Mouse (Mus musculus) cerebellum, adult (tissue): ENCODE measurements around the gene Top2a.

ENCODE experiments used
- ATAC-seq: cut with Nextera tagmentation; 2 replicates; pipeline ENCODE4 v1.9.2; 2017; ENCODE audit warnings: mild to moderate bottlenecking, moderate library complexity, mixed read lengths; ENCODE audit not compliant: insufficient number of reproducible peaks, low FRiP score, low TSS enrichment

The Top2a gene

GRCm38 (mm10) chr11:98952111-98952510, 71.9 kb downstream of the Top2a start:
- ATAC-seq: no peak

- ATAC-seq: peak; percentile 56; the same call in 1 of the 2 replicates
These were observed 72.7 kb downstream of the Top2a start for GRCm38 (mm10) chr11:98951026-98951906.

GRCm38 (mm10) chr11:98950484-98950883, 73.5 kb downstream of the Top2a start:
- ATAC-seq: no peak

GRCm38 (mm10) chr11:98949958-98950460, 74.0 kb downstream of the Top2a start:
- no peak for ATAC-seq

- no peak for ATAC-seq
These were observed 74.6 kb downstream of the Top2a start for GRCm38 (mm10) chr11:98949242-98949957.

- ATAC-seq: no peak
These were observed 75.9 kb downstream of the Top2a start for GRCm38 (mm10) chr11:98947969-98948569.

GRCm38 (mm10) chr11:98945605-98945977, 78.4 kb downstream of the Top2a start:
- ATAC-seq: no peak

GRCm38 (mm10) chr11:98944897-98945604, 78.9 kb downstream of the Top2a start:
- ATAC-seq: no peak

- ATAC-seq: no peak
These were observed 80.1 kb downstream of the Top2a start for GRCm38 (mm10) chr11:98943741-98944461.
